Mouse (Mus musculus) urinary bladder, postnatal 4 days (tissue): ENCODE data around the gene Chrna9.
"Not testable (repeated sequence)": the region's sequence is repeated elsewhere in the genome, so short reads cannot be mapped to it uniquely, and the experiment has no call there.

Experiments
- DNase-seq, 2 experiments: peaks; one replicate each; pipeline ENCODE4 v3.0.0; 2021 to 2022; ENCODE audit warnings: low spot score in 2 of 2

Gene Chrna9

DNA sequence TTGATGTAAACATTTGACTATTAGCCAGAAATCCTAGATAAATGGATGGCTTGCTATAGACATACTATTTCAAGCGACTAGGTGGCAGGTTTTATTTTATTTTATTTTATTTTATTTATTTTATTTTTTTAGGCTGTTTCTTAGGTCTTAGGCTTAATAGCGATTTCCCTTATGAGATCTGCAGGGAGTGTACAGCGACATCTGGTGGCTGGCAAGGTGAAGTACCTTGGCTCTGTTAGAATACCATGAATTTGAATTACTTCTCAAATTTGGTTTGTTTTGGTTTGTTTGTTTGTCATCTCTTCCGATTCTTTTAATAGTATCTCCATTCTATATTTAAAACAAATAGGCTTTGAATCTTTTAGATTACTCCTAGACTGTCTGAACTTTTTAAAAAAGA, 23.9 kb downstream of the Chrna9 start:
- no peak for DNase-seq

GRCm38 (mm10) chr5:65959893-65960596, 25.3 kb downstream of the Chrna9 start:
- no peak for DNase-seq

DNA sequence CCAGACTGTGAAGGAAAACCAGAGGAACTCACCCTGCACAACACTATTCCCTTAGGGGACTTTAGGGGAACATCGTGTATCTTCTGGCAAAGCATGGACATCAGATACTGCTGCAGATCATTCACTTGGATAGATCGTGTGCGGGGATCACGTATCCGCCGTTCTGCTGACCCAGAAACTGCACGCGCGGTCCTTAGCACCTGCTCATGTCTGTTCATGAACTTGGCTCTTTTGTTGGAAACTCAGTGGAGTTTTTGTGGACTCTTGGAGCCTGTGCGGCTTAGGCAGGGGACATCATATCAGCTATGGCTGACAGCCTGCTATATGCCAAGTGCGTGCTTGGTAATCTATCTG, 25.9 kb downstream of the Chrna9 start:
- no peak for DNase-seq

- DNase-seq, result no peak
Observed at GRCm38 (mm10) chr5:65963291-65963690, 28.6 kb downstream of the Chrna9 start.

GRCm38 (mm10) chr5:65965771-65966279, 31.1 kb downstream of the Chrna9 start:
- DNase-seq, result no peak

DNA sequence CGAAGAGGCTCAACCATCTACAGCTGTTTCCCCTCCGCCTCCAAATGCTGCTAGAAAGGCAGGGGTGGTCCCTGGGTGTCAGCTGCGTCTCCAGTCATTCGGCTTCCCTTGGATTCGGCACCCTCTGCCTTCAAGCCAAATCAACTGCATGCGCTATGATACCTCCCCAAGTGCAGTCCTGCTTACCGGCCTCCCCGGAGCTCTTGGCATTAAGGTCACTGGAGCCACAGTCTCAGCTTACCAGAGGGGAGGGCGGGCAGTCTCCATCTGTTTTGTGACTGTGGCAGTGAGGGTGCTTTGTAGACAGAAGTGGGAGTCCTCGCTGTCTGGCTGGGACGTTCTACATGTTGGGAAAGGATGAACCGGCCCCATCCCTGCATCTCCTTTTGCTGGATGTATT, 32.4 kb downstream of the Chrna9 start:
- no peak for DNase-seq

DNA sequence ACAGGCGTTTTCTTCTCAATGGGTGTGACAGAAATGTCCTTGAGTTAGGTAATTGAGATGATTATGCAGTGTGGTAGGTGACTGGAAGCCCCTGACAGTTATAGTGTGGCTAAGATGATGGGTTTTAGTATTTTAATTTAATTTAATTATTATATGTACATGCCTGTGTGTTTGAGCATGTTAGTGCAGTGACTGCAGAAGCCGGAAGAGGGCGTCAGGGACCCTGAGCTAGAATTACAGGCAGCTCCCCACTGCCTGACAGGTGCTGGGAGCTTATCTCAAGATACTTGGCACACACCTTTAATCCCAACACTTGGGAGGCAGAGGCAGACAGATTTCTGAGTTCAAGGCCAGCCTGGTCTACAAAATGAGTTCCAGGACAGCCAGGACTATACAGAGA, 33.3 kb downstream of the Chrna9 start:
- DNase-seq, result no peak

GRCm38 (mm10) chr5:65973189-65973588, 38.5 kb downstream of the Chrna9 start:
- DNase-seq, result no peak

DNA sequence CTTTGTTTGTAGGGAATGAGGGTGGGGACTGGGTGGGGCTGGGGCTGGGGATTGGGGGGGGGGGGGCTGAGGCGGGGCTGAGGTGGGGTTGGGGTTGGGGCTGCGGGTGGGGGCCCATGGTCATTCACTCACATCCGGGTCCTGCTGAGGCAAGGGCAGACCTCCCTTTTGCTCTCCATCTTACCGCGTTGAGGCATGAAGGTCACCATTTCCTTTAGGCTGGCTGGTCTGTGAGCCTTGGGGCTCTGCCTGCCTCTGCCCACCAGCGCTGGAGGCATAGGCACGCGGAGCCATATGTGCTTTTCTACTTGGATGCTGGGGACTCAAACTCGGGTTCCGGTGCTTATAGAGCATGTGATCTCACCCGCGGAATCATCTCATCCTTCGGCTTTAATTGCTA, 41.0 kb downstream of the Chrna9 start:
- DNase-seq, result no peak

DNA sequence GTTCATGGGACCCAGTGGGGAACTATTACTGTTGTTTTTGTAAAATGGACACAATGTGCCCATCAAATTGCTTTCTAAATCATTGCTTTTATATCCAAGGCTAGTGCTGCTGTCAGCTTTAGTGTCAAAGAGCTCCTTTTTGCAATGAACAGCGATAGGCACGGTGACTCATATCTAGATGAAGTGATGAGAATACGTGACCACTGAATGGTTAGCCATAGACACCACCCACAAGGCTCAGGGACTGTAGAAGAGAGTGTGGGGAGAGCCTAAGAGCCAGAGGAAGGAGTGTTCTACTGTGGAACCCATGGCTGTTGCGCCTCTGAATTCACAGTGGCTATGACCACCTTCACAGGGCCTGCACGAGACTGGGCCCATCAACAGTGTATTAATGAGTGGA, 51.7 kb downstream of the Chrna9 start:
- DNase-seq, result no peak

GRCm38 (mm10) chr5:65987004-65987403, 52.3 kb downstream of the Chrna9 start:
- DNase-seq, result not testable (repeated sequence)

DNA sequence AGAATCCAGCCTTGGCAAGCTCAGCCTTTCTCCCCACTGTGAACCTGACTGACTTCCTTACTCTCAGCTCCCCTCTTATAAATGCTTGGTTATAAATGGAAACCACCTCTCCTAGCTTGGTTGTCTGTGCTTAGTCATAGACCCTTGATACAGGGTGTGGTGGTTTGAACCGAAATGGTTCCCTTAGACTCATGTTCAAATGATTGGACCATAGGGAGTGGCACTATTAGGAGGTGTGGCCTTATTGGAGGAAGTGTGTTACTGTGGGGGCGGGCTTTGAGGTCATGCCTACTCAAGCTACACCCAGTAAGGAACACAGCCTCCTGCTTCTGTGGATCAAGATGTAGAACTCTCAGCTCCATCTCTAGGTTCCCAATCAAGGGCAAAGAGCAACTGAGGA, 56.5 kb downstream of the Chrna9 start:
- no peak for DNase-seq

DNA sequence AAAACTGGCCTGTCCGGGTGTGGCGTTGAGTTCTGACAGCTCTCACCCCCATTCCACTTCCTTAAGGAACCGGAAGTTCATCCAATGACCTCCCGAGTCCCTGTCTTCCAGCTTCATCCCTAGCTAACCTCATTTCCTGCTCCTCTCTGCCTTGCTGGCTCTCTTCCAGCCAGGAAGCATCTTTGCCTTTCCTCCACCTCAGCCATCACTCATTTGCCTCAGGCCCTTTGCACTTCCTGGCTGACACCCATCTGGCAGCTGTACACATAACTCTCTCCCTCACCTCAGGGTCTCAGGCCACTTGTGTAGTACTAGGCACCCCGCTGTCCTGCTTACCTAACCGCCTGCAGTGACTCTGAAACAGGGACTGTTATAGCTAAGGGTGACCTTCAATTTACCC, 59.9 kb downstream of the Chrna9 start:
- no peak for DNase-seq

DNA sequence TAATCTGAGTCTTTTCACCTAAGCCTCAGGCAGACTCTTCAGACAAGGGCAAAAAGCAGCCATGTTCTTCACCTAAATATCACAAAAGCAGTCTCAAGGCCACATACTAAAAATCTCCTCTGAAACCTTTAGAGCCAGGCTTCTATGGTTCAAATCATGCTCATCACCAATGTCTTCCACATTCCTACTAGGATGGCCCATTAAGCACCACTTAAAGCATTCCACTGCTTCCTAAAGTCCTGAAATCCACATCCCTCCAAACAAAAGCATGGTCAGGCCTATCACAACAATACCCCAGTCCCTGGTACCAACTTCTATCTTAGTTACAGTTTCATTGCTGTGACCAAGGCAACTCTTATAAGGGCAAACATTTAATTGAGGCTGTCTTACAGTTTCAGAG, 63.1 kb downstream of the Chrna9 start:
- no peak for DNase-seq

DNA sequence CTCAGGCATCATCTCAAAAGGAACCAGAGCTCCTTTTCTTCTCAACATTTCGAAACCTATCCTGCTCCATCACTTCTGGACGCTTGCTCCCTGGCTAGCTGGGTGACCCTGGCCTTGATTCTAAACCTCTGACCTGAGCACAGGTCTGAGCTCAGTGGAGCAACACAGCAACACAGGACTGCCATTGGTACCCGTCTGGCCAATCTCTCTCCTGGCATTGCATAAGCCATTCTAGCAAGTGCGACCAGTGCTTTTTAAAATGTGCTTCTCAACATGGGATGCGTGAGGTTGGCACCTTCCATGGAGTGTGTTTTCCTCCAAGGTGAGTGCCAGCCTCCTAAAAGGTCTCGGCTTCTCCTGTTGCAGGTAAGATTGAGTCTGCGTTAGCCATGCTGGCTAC, 64.4 kb downstream of the Chrna9 start:
- DNase-seq, result no peak

DNA sequence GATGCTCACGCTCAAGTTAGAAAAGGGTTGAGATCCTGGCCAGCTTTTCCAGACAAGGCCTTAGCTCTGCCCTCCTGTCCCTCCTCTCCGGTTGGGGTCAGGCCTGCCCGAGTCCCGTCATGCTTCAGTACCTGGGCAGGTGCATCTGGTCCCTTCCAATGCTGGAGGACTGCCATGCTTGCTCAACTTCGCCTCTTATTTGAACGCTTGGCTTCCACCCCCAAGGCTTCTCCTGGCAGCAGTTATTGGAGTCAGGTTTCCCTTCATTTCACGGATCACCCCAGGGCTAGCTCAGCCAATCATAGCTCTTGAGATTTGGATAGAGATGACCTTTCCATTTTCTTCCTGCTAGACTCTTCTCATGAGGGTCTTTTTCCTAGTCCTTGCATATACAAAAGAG, 65.4 kb downstream of the Chrna9 start:
- DNase-seq, result no peak

- DNase-seq, result no peak
Observed at GRCm38 (mm10) chr5:66000567-66001125, 65.9 kb downstream of the Chrna9 start.

DNA sequence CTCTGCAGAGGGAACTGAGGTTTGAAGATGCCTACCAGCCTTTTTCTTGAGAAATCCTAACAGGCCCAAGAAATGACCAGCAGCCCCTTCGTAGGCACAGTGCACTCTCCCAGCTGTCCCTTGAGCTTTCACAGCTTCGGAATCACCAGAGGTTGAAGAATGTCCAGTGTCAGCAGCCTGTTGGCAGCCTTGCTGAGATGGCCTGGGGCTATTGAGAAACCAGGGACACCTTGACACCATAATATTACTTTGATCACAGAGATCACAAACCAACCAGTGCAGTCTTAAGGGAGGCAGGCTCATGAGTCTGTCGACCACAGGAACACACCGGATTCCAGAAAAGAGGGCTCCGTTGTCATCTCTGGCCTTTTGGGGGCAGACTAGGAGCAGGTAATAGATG, 66.5 kb downstream of the Chrna9 start:
- DNase-seq, result no peak

- DNase-seq, result no peak
Observed at GRCm38 (mm10) chr5:66004134-66004925, 69.6 kb downstream of the Chrna9 start, which contains the start of gene 9130230L23Rik. 9130230L23Rik (minus strand) TSS chr5:66004285.

DNA sequence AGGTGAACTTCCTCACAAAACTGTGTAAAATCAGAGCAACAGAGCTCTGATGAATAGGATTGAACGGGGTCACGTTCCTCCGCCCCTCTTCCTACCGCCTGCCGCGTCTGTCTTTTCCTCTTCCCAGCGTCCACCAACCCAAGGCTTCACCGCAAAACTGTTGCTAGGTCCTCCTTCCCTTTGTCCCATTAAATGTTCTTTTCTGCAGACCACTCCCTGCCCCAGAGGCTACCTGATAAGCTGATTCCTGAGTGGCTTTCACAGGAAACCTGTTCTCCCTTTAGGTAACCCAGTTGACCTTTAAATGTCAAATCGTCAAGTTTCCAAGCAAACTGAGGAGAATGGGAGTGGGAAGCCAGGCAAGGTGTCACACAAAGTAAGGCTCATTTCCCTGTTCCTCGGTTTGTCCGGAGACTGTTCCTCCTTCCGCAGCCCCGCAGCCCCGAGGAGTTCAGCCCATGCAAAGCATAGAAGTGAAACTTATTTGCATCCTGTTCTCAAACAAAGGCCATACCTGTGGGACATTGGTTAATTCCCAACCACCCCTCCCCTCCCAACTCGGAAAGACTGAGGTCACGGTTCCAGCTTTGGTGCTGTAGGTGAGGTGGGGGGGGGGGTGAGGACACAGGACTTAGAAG, 70.4 kb downstream of the Chrna9 start:
- no peak for DNase-seq

DNA sequence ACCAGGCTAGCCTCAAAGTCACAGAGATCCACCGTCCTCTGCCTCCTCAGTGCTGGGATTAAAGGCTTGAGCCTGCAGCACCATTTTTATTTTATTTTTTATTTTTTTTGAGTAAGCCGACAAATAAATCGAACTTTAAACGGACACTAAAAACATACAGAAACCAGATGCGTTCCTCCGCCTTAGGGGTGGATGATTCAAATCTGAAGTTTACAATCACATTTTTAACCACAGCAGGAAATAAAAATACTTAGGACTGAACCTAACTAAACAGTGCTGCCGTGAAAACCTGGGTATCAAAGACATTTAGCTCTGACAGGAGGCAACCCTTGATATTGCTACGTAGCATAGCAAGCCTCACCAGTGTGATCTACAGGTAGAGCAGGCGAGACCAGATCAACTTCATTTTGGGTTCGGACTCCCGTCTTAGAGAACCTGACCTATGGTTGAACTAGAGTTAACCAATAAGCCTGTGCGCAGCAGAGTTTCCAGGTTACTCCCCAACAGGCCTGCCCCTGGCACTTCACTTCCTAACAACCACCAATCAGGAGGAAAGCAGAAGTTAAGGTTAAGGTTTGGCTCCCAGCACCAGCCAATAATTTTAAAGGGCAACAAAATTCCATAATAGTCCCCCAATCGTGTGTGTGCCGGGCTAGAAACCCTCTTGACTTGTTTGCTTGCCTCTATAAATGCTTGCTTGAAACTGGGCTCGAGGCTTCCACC, 73.7 kb downstream of the Chrna9 start:
- DNase-seq, result no peak

- no peak for DNase-seq
Observed at GRCm38 (mm10) chr5:66013999-66014398, 79.3 kb downstream of the Chrna9 start.
